Mouse (Mus musculus) midbrain, embryonic 11.5 days (tissue): Measurements from ENCODE around the gene Inafm2. TPM values are rescaled to one million over a fixed set of nuclear protein-coding genes. Genes with fewer than 3 reads are reported as not detected.

ENCODE experiments used
- ATAC-seq: fragments of 200-750 bp; cut with Nextera tagmentation; 2 replicates; pipeline ENCODE4 v1.8.0; 2017; ENCODE audit warnings: moderate TSS enrichment, moderate library complexity; ENCODE audit not compliant: low FRiP score
- DNase-seq: peaks from one replicate; pipeline ENCODE4 v3.0.0; 2015; ENCODE audit warnings: low spot score; ENCODE audit errors: missing footprints
- H3K27ac ChIP-seq: fragments of 300-500 bp; sonication (generic); 2 replicates; pipeline ENCODE4 v1.5.1; 2014; ENCODE audit warnings: low read depth, low read length
- H3K27me3 ChIP-seq: fragments of 300-500 bp; sonication (generic); 2 replicates; pipeline ENCODE4 v1.6.1; 2014; ENCODE audit warnings: mild to moderate bottlenecking, low read length, moderate library complexity, mixed read lengths; ENCODE audit not compliant: control insufficient read depth, insufficient read depth
- H3K36me3 ChIP-seq: fragments of 300-500 bp; sonication (generic); 2 replicates; pipeline ENCODE4 v1.6.1; 2014; ENCODE audit warnings: mild to moderate bottlenecking, low read length, moderate library complexity, mixed read lengths; ENCODE audit not compliant: control insufficient read depth, insufficient read depth
- H3K4me1 ChIP-seq: fragments of 300-500 bp; sonication (generic); 2 replicates; pipeline ENCODE4 v1.6.1; 2014; ENCODE audit warnings: low read length; ENCODE audit not compliant: control insufficient read depth, insufficient read depth
- H3K4me2 ChIP-seq: fragments of 300-500 bp; sonication (generic); 2 replicates; pipeline ENCODE4 v1.6.1; 2014; ENCODE audit warnings: mild to moderate bottlenecking, moderate library complexity
- H3K4me3 ChIP-seq: fragments of 300-500 bp; sonication (generic); 2 replicates; pipeline ENCODE4 v1.5.1; 2014; ENCODE audit warnings: low read depth, low read length
- H3K9ac ChIP-seq: fragments of 300-500 bp; sonication (generic); 2 replicates; pipeline ENCODE4 v1.6.1; 2014; ENCODE audit warnings: low read length
- H3K9me3 ChIP-seq: fragments of 300-500 bp; sonication (generic); 2 replicates; pipeline ENCODE4 v1.6.1; 2016; ENCODE audit warnings: low read length; ENCODE audit not compliant: control insufficient read depth
- WGBS: fragments of 180-500 bp; shearing (Covaris S2); extraction: QIAGEN DNeasy Blood & Tissue Kit; methylation state at CpG from one replicate; pipeline ENCODE4 v1.1.7; 2014; 5-methylcytosine and 5-hydroxymethylcytosine counted together
- polyA plus RNA-seq: library from polyadenylated mRNA; unstranded; fragments of >200 nt; fragmentation: Nextera tagmentation; extraction: Ambion mirVana; gene quantifications from 2 replicates; pipeline ENCODE4 v1.2.1, GENCODE M21; 2014

Gene Inafm2
- polyA plus RNA-seq, 1 experiment from 2014 or later: 36.0 TPM

- Histone ChIP-seq H3K27me3 (peaks cover 5% of the 10 kb centered on the region; the same call in 1 of the 2 replicates), H3K4me3 (no peak overlapping the region), H3K9me3 (no peaks in the 10 kb centered on the region), H3K4me1 (peaks cover 25% of the 10 kb centered on the region), H3K27ac (no peak overlapping the region), H3K4me2 (no peak overlapping the region), H3K9ac (no peak overlapping the region), H3K36me3 (no peaks in the 10 kb centered on the region)
- DNase-seq (peak; percentile 96), ATAC-seq (peak; percentile 40; the same call in 1 of the 2 replicates)
- 8% methylated on average over 8 of the region's 8 CpGs for WGBS
Observed at GRCm38 (mm10) chr2:118759828-118760227, 14.3 kb downstream of the Inafm2 start.

GRCm38 (mm10) chr2:118760311-118761025 lies 14.9 kb downstream of the Inafm2 start:
- DNase-seq (no peak), ATAC-seq (no peak)
- peaks cover 5% of the 10 kb centered on the region; the same call in 1 of the 2 replicates for H3K27me3 ChIP-seq
- peaks cover 25% of the 10 kb centered on the region for H3K4me1 ChIP-seq
- no peak overlapping the region for H3K4me3 ChIP-seq
- no peaks in the 10 kb centered on the region for H3K36me3 ChIP-seq
- H3K9ac ChIP-seq: no peak overlapping the region
- 85% methylated on average over 11 of the region's 11 CpGs for WGBS
- H3K9me3 ChIP-seq: no peaks in the 10 kb centered on the region
- no peak overlapping the region for H3K27ac ChIP-seq
- no peak overlapping the region for H3K4me2 ChIP-seq

DNA sequence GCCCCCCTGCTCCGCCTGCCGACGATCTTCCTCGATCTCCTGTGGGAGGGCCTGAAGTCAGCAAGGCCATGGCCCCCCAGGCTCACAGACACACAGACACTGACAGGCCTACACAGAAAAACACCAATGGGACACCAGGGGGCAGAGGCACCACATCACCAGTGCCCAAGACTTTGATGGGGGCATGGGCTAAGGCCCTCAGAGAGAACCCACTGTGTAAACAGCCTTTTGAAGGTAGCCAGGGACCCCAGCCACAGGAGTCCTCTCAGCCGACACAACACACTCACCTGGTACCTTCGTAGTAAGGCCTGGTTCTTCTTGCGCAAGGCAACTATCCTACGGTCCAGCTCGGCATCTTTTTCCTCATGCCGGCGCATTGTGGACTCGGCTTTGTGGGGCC lies 15.8 kb downstream of the Inafm2 start:
- H3K27ac ChIP-seq: no peak overlapping the region
- H3K36me3 ChIP-seq: no peaks in the 10 kb centered on the region
- peaks cover 5% of the 10 kb centered on the region; the same call in 1 of the 2 replicates for H3K27me3 ChIP-seq
- no peak for ATAC-seq
- DNase-seq: no peak
- H3K4me3 ChIP-seq: no peak overlapping the region
- H3K4me2 ChIP-seq: no peak overlapping the region; the same call in 1 of the 2 replicates
- no peak overlapping the region; the same call in 1 of the 2 replicates for H3K9ac ChIP-seq
- H3K4me1 ChIP-seq: peaks cover 25% of the 10 kb centered on the region
- 88% methylated on average over 12 of the region's 12 CpGs for WGBS
- H3K9me3 ChIP-seq: no peaks in the 10 kb centered on the region

- peak within 1 kb of the TSS; percentile 89 for H3K27ac ChIP-seq
- DNase-seq (peak; percentile 97), ATAC-seq (peak; percentile 79)
- H3K4me2 ChIP-seq: peak within 1 kb of the TSS; percentile 44
- peak within 1 kb of the TSS; percentile 19 for H3K4me3 ChIP-seq
- H3K9ac ChIP-seq: peak within 1 kb of the TSS; percentile 66
- H3K9me3 ChIP-seq: no peaks in the 10 kb centered on the region
- 7% methylated on average over 29 of the region's 29 CpGs for WGBS
- H3K36me3 ChIP-seq: no peaks in the 10 kb centered on the region
- peaks cover 25% of the 10 kb centered on the region for H3K4me1 ChIP-seq
- peaks cover 5% of the 10 kb centered on the region; the same call in 1 of the 2 replicates for H3K27me3 ChIP-seq
Observed at GRCm38 (mm10) chr2:118761906-118762783, 16.6 kb downstream of the Inafm2 start, which contains the start of gene Ccdc9b. Ccdc9b (minus strand) TSS chr2:118762661.

DNA sequence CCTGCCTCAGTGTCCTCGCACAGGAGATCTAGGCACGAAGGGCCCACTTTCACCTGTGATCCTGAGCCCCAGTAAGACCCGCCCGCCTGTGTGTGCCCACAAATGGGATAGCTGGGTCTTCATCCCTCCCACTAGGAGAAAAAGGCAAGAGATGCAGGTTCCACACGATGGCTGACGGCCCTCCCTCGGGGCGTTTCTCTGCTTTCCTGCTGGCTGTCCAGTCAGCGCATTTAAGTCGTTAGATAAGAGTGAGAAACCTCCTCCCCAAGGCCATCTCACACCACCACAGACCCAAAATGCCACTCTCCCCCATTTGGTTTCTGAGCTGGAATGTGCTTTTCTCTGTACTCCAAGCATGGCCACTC lies 17.2 kb downstream of the Inafm2 start:
- H3K9me3 ChIP-seq: no peaks in the 10 kb centered on the region
- H3K36me3 ChIP-seq: no peaks in the 10 kb centered on the region
- peaks cover 5% of the 10 kb centered on the region; the same call in 1 of the 2 replicates for H3K27me3 ChIP-seq
- peak overlapping the region; percentile 19; the same call in 1 of the 2 replicates for H3K4me3 ChIP-seq
- 14% methylated on average over 10 of the region's 10 CpGs for WGBS
- peak overlapping the region; percentile 66 for H3K9ac ChIP-seq
- H3K27ac ChIP-seq: peak overlapping the region; percentile 89
- H3K4me1 ChIP-seq: peaks cover 25% of the 10 kb centered on the region
- no peak for ATAC-seq
- peak overlapping the region; percentile 44 for H3K4me2 ChIP-seq
- DNase-seq: no peak

- H3K36me3 ChIP-seq: no peaks in the 10 kb centered on the region
- H3K27me3 ChIP-seq: peaks cover 5% of the 10 kb centered on the region; the same call in 1 of the 2 replicates
- no peak overlapping the region for H3K4me3 ChIP-seq
- no peaks in the 10 kb centered on the region for H3K9me3 ChIP-seq
- DNase-seq (no peak), ATAC-seq (no peak)
- no peak overlapping the region for H3K9ac ChIP-seq
- H3K4me1 ChIP-seq: peaks cover 25% of the 10 kb centered on the region
- 69% methylated on average over 7 of the region's 7 CpGs for WGBS
- no peak overlapping the region for H3K27ac ChIP-seq
- no peak overlapping the region for H3K4me2 ChIP-seq
Observed at GRCm38 (mm10) chr2:118763469-118763868, 17.9 kb downstream of the Inafm2 start.

- no peak for ATAC-seq
- WGBS: 29% methylated on average over 11 of the region's 11 CpGs
- Histone ChIP-seq H3K36me3 (no peaks in the 10 kb centered on the region), H3K9ac (no peak overlapping the region), H3K4me1 (peaks cover 25% of the 10 kb centered on the region), H3K4me3 (no peak overlapping the region), H3K9me3 (no peaks in the 10 kb centered on the region), H3K4me2 (no peak overlapping the region), H3K27ac (no peak overlapping the region), H3K27me3 (peaks cover 5% of the 10 kb centered on the region; the same call in 1 of the 2 replicates)
- peak; percentile 90 for DNase-seq
Observed at GRCm38 (mm10) chr2:118764094-118764831, 18.7 kb downstream of the Inafm2 start.

DNA sequence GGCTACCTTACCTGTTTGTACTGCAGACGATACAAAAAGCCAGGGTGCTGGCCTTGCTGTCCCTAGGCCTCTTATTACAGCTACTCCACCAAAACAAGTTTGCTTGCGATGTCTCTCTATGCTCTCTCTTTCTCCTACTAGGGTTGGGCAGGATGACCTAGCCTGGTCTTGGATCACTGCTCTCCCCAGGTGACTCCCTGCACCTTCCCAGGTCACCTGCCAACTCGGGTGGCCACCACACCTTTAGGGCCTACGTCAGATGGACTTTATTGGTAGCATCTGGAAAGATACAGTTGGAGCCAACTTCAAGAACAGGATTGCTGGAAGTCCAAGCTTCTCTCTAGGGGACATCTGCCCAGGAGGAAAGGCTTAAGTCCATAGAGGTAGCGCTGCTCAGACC lies 19.3 kb downstream of the Inafm2 start:
- H3K4me3 ChIP-seq: no peak overlapping the region
- H3K4me2 ChIP-seq: no peak overlapping the region
- ATAC-seq (no peak), DNase-seq (no peak)
- H3K27me3 ChIP-seq: peaks cover 5% of the 10 kb centered on the region; the same call in 1 of the 2 replicates
- H3K27ac ChIP-seq: no peak overlapping the region
- H3K9me3 ChIP-seq: no peaks in the 10 kb centered on the region
- H3K36me3 ChIP-seq: no peaks in the 10 kb centered on the region
- H3K9ac ChIP-seq: no peak overlapping the region
- peaks cover 25% of the 10 kb centered on the region for H3K4me1 ChIP-seq
- WGBS: 79% methylated on average over 5 of the region's 5 CpGs
